Mouse (Mus musculus) cerebellum, adult 2 months (tissue): ENCODE results near the gene Glra1. TPM values are rescaled to one million over a fixed set of nuclear protein-coding genes. Genes with fewer than 3 reads are reported as not detected.

Experiments
- DNase-seq, 2 experiments: peaks; one replicate each; pipeline ENCODE4 v3.0.0; 2021
- H3K27ac ChIP-seq: fragments of 200-500 bp; 2 replicates; pipeline ENCODE4 v1.5.1; 2012; ENCODE audit warnings: low read length, control low read depth, inconsistent platforms; ENCODE audit not compliant: insufficient read depth
- H3K27me3 ChIP-seq: fragments of 200-500 bp; 2 replicates; pipeline ENCODE4 v1.6.1; 2012; ENCODE audit warnings: inconsistent platforms, mild to moderate bottlenecking, low read length, moderate library complexity; ENCODE audit not compliant: control insufficient read depth, insufficient read depth
- H3K4me1 ChIP-seq: fragments of 200-500 bp; 2 replicates; pipeline ENCODE4 v1.6.1; 2011; ENCODE audit warnings: low read length; ENCODE audit not compliant: control insufficient read depth, insufficient read depth
- H3K4me3 ChIP-seq: fragments of 200-500 bp; replicated peaks from 2 replicates; pipeline ENCODE3; 2011; ENCODE audit warnings: mild to moderate bottlenecking, low read depth, low read length, control low read depth; ENCODE audit not compliant: insufficient read depth
- CTCF ChIP-seq: fragments of 200-500 bp; IDR thresholded peaks from 2 replicates; pipeline ENCODE4 v1.5.1; 2011; ENCODE audit warnings: low read depth, mild to moderate bottlenecking, control low read depth, low read length, moderate library complexity, borderline replicate concordance; ENCODE audit not compliant: insufficient read depth
- POLR2A ChIP-seq: fragments of 200-500 bp; IDR thresholded peaks from 2 replicates; pipeline ENCODE4 v1.6.1; 2011; ENCODE audit warnings: low read length, control low read depth, borderline replicate concordance; ENCODE audit not compliant: insufficient read depth
- WGBS: fragments of 180-500 bp; shearing (Covaris S2); methylation state at CpG from one replicate; pipeline ENCODE4 v1.1.7; 2018; 5-methylcytosine and 5-hydroxymethylcytosine counted together
- polyA plus RNA-seq: library from polyadenylated mRNA; depleted of rRNA; stranded (reverse); fragments of >200 nt; gene quantifications from 2 replicates; pipeline ENCODE4 v1.2.3, GENCODE M21; 2012

Gene Glra1
- polyA plus RNA-seq, 1 experiment, result 27.3 TPM

DNA sequence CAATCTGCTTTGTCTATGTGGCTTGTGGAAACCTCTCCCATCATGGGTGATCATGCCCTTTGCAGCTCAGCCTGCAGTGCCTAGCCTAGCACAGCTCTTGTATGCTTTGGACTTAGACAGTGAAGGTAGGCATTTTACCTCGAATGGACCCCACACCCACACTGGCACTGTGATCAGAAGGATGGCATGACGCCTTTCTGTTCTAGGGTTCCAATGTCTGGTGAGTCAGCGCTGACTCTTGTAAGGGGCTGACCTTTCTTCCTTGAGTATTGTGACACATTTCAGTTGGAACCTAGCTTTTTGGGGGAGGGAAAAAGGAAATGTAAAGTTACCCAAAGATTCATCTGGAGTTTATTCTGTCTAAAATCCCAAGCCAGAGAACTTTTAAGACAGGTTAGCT is 102.5 kb downstream of the Glra1 start:
- Histone ChIP-seq H3K4me3 (no peak overlapping the region), H3K27ac (no peak overlapping the region), H3K4me1 (no peaks in the 10 kb centered on the region), H3K27me3 (no peaks in the 10 kb centered on the region)
- 87% methylated on average over 3 of the region's 3 CpGs for WGBS
- TF ChIP-seq POLR2A, result no peak
- no peak for TF ChIP-seq CTCF
- DNase-seq, result no peak

DNA sequence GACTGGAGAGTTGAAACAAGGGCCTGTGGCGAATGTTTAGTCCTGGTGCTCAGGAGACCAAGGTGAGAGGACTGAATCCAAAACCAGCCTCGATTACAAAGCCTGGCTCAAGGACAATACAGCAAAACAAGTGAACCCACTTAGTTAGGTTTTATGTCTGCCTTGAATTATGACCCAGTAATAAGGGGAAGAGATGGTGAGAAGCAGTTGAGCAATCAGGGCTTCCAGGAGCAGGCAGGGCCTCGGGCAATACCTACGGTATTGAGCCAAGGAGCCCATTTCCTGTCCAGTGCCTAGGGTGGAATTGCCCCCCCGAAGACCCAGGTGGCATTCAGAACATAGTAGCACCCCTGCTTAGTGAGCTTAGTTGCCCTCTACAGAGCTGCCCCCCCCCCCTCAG is 105.1 kb downstream of the Glra1 start:
- no peak for TF ChIP-seq POLR2A
- no peak for TF ChIP-seq CTCF
- WGBS, result 66% methylated on average over 5 of the region's 5 CpGs

DNA sequence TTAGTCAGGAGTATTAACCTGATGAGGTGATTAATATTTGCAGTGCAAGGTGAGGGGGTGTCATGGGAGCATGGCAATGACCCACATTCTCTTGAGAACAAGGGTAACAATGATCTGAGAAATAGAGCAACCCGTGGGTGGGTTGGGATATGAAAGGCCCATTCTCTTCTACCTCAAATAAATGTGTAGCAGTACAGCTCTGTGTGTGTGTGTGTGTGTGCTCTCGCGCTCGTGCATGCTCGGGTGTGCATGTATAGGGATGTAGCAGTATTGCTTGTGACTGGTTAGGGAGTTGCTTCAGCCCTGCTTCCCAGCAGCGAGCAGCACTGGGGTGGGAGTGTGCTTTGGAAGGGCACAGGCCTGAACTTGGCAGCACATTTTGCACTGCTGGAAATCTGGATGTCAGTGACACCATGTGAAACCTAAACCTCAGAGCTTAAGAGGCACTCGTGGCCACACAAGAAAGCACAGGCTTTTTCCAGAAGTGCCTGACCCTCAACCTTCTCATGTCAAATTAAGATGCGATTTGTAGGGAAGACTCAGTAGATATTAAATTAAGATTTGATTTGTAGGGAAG is 106.0 kb downstream of the Glra1 start:
- no peak for TF ChIP-seq POLR2A
- no peak for TF ChIP-seq CTCF
- 63% methylated on average over 8 of the region's 8 CpGs for WGBS
- Histone ChIP-seq H3K4me3 (no peak overlapping the region), H3K27ac (no peak overlapping the region), H3K4me1 (no peaks in the 10 kb centered on the region), H3K27me3 (no peaks in the 10 kb centered on the region)
- no peak for DNase-seq

More for the DNA sequence above, 105.1 kb downstream of the Glra1 start:
- DNase-seq, result no peak
- Histone ChIP-seq H3K27me3 (no peaks in the 10 kb centered on the region), H3K4me3 (no peak overlapping the region), H3K4me1 (no peaks in the 10 kb centered on the region), H3K27ac (no peak overlapping the region)

DNA sequence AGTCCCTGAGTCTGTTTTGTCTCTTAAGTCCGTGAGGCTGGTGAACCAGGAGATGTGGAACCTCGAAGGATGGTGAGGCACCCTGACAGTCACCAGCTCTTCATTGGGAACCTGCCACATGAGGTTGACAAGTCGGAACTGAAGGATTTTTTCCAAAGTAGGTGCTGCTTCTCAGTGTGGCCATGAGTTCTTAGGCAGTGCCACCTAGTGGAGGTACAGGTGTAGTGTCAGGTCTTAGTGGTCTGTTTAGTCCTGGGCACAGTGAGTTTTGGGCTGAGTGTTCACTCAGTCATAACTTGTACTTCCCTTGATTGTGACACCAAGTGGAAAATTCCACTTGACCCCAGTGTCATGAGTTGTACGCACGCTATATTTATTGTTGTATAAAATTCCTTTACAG is 110.1 kb downstream of the Glra1 start:
- Histone ChIP-seq H3K4me3 (no peak overlapping the region), H3K27me3 (no peaks in the 10 kb centered on the region), H3K27ac (no peak overlapping the region), H3K4me1 (no peaks in the 10 kb centered on the region)
- 50% methylated on average over 5 of the region's 5 CpGs for WGBS
- TF ChIP-seq CTCF, result peak; percentile 79
- no peak for TF ChIP-seq POLR2A
- DNase-seq, result peak; percentile 36 to 39

DNA sequence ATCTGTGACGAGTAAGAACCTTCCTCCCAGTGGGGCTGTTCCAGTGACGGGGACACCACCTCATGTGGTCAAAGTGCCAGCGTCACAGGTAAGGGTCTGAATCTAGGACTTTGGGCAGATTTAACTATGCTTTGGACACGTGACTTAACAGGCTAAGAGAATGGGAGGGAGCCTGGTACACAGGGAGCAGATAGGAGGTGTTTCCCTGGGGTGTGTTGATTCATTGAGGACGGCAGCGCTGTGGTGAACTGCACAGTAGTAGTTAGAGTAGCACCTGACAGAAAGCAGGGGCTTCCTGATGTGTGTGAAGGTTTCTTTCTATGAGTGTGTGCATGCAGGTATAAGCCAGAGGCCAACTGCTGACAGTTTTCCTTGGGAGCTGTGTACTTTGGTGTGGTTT is 111.8 kb downstream of the Glra1 start:
- 85% methylated on average over 6 of the region's 6 CpGs for WGBS
- Histone ChIP-seq H3K4me3 (no peak overlapping the region), H3K4me1 (no peaks in the 10 kb centered on the region), H3K27ac (no peak overlapping the region), H3K27me3 (no peaks in the 10 kb centered on the region)
- no peak for TF ChIP-seq CTCF
- TF ChIP-seq POLR2A, result no peak
- no peak for DNase-seq

DNA sequence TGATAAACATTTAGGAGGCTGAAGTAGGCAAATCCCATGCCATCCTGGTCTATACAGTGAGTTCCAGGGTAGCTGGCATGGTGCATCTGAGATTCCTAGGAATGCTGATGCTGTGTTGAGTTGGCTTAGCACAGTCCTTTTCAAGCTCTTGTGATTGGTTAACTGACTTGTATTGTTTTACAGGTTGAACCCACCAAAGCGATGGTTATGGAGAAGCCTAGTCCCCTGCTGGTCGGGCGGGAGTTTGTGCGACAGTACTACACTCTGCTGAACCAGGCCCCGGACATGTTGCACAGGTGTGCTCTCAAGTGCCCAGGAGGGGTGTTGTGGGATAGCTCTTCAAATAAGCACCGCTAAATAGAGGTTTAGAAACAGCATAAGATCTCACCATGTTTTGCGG is 122.6 kb downstream of the Glra1 start:
- 98% methylated on average over 7 of the region's 7 CpGs for WGBS
- DNase-seq, result no peak
- Histone ChIP-seq H3K4me1 (no peaks in the 10 kb centered on the region), H3K27ac (no peak overlapping the region), H3K27me3 (no peaks in the 10 kb centered on the region), H3K4me3 (no peak overlapping the region)
- TF ChIP-seq CTCF, result no peak
- no peak for TF ChIP-seq POLR2A

DNA sequence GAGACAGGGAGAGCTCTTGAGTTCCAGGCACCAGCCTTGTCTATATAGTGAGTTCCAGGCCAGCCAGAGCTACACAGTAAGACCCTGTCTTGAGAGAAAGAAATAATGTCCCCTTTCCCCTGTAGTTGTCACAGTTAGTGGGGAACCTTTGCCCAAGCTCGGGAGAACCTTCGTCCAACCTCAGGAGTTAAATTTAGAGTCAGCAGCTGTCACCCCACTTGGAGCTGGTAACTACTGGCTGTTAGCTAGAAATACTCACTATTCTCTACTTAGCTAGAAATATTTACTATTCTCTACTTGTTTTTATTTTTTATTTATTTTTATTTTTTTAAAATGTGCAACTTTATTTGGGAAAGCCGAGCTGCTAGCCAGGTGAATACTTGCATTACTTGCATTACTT is 134.8 kb downstream of the Glra1 start:
- H3K27ac ChIP-seq, result no peak overlapping the region
- H3K27me3 ChIP-seq, result no peaks in the 10 kb centered on the region
- no peak overlapping the region for H3K4me3 ChIP-seq
- WGBS, result 42% methylated on average over 3 of the region's 3 CpGs
- H3K4me1 ChIP-seq, result peaks cover 3% of the 10 kb centered on the region; the same call in 1 of the 2 replicates
- TF ChIP-seq POLR2A (no peak), CTCF (no peak)
- DNase-seq, result no peak

DNA sequence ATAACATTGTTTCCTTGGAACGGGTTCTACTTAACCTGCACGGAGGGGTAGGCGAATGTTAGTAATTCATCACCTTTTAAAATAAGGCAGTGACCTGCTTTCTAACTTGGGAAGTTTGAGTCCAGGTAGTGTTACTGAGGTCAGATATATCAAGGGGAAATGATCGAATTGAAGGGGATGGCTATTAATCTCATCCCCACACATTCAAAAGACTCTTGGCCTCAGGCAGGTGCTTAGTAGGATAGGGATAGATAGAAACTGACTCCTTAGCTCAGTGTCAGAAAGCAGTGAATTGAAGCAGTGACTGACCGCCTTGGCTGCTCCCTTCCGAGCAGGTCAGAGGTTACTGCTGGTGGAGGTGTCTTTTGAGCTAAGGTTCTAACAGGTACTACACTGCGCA is 136.5 kb downstream of the Glra1 start:
- DNase-seq, result no peak
- Histone ChIP-seq H3K27ac (no peak overlapping the region), H3K4me1 (peaks cover 3% of the 10 kb centered on the region; the same call in 1 of the 2 replicates), H3K27me3 (no peaks in the 10 kb centered on the region), H3K4me3 (no peak overlapping the region)
- 89% methylated on average over 7 of the region's 7 CpGs for WGBS
- no peak for TF ChIP-seq CTCF
- no peak for TF ChIP-seq POLR2A
